Mouse (Mus musculus): ENCODE measurements around the gene Vmn1r75. TPM values are rescaled to one million over a fixed set of nuclear protein-coding genes. Genes with fewer than 3 reads are reported as not detected.

The Vmn1r75 gene
- total RNA-seq (2022): not detected

DNA sequence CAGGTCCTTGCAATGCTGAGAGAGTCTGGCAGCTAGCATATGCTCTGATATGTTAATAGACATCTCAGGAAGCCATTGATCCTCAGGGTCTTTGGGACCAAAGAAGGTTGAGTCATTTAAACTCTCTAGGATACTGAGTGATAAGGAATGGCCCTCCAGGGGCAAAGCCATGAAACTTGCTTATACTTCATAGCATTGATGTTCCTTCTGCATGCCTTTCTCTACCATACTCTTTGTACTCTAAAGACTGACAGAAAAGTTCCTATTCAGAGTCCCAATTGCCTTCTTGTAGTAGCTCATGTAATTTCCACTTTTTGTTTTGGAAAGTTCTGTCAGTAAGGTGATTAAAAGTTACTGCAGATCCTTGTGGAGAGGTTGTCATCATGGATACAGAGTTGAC lies at the start of gene Vmn1r75:
Gene Vmn1r75, plus strand, starts transcription at position 301 of the 400 bp plus-strand sequence.
- DNase-seq (ENCODE audit: low spot score in 2 of 2): no peak

DNA sequence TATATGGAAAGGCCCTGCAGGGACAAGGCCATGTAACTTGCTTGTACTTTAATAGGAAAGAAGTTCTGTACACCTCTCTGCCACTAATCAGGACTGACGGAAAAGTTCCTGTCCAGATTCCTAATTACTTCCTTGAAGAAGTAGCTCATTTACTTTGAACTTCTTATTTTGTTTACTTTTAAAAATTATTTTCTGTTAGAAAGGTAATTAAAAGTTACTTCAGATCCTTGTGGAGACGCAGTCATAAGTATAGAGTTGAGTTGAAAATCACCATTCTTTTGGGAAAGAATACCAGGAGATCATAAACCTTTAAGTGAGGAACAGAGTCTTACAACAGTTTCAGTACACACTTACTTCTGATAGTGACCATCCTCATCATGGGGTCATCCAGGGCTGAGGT lies 40.8 kb upstream of the Vmn1r75 start, which contains the start of gene Vmn1r74:
Gene Vmn1r74, plus strand, starts transcription at position 301 of the 400 bp plus-strand sequence.
- no peak for DNase-seq (ENCODE audit: low spot score in 2 of 2)

Other genes with a start within 250 kb of the Vmn1r75 start
- not detected for gene Vmn1r72, start 194.5 kb upstream of the Vmn1r75 start, total RNA-seq (2022)
- gene Vmn1r73, start 144.4 kb upstream of the Vmn1r75 start, total RNA-seq (2022): not detected
- gene Vmn1r74, start 40.6 kb upstream of the Vmn1r75 start, total RNA-seq (2022): not detected
- gene Vmn1r76, start 63.6 kb downstream of the Vmn1r75 start, total RNA-seq (2022): not detected
- gene Vmn1r77, start 162.1 kb downstream of the Vmn1r75 start, total RNA-seq (2022): not detected

All from gastrocnemius, adult 8-10 months (tissue).